Mouse (Mus musculus): ENCODE results near the gene Olfr286. TPM values are rescaled to one million over a fixed set of nuclear protein-coding genes. Genes with fewer than 3 reads are reported as not detected.
A peak's percentile ranks its signal among the peaks of the same experiment; 100 is the strongest.

Olfr286 gene
- polyA plus RNA-seq, 1 experiment from 2014 or later = not detected

- Histone ChIP-seq H3K27ac (no peak overlapping the region), H3K27me3 (ENCODE audit: control insufficient read depth, insufficient read depth, low read length) (no peaks in the 10 kb centered on the region), H3K9ac (no peak overlapping the region), H3K9me3 (ENCODE audit: control insufficient read depth, low read length) (no peaks in the 10 kb centered on the region), H3K36me3 (replicated peaks; ENCODE audit: control insufficient read depth, insufficient read depth) (no peaks in the 10 kb centered on the region), H3K4me3 (replicated peaks; ENCODE audit: low read length) (no peak overlapping the region), H3K4me1 (replicated peaks; ENCODE audit: control insufficient read depth, insufficient read depth, low read length) (no peaks in the 10 kb centered on the region), H3K4me2 (replicated peaks) (no peak overlapping the region)
- no peak for DNase-seq (ENCODE audit: low spot score)
- ATAC-seq (ENCODE audit: low FRiP score) = no peak
- WGBS = 83% methylated on average over 5 of the region's 5 CpGs
Measured at GRCm38 (mm10) chr15:98213336-98213870, 20.8 kb downstream of the Olfr286 start.

GRCm38 (mm10) chr15:98209676-98210075 lies 24.6 kb downstream of the Olfr286 start:
- H3K4me2 ChIP-seq (replicated peaks) = no peak overlapping the region
- DNase-seq (ENCODE audit: low spot score) (no peak), ATAC-seq (ENCODE audit: low FRiP score) (no peak)
- H3K9me3 ChIP-seq (ENCODE audit: control insufficient read depth, low read length) = no peaks in the 10 kb centered on the region
- H3K27me3 ChIP-seq (ENCODE audit: control insufficient read depth, insufficient read depth, low read length) = no peaks in the 10 kb centered on the region
- H3K27ac ChIP-seq = no peak overlapping the region
- H3K4me3 ChIP-seq (replicated peaks; ENCODE audit: low read length) = no peak overlapping the region
- no peak overlapping the region for H3K9ac ChIP-seq
- H3K4me1 ChIP-seq (replicated peaks; ENCODE audit: control insufficient read depth, insufficient read depth, low read length) = no peaks in the 10 kb centered on the region
- H3K36me3 ChIP-seq (replicated peaks; ENCODE audit: control insufficient read depth, insufficient read depth) = no peaks in the 10 kb centered on the region
- 76% methylated on average over 7 of the region's 7 CpGs for WGBS

- no peak within 1 kb of the TSS for H3K4me3 ChIP-seq (replicated peaks; ENCODE audit: low read length)
- no peaks in the 10 kb centered on the region for H3K36me3 ChIP-seq (replicated peaks; ENCODE audit: control insufficient read depth, insufficient read depth)
- H3K27me3 ChIP-seq (ENCODE audit: control insufficient read depth, insufficient read depth, low read length) = no peaks in the 10 kb centered on the region
- ATAC-seq (ENCODE audit: low FRiP score) (no peak), DNase-seq (ENCODE audit: low spot score) (no peak)
- no peak within 1 kb of the TSS for H3K27ac ChIP-seq
- H3K9ac ChIP-seq = no peak within 1 kb of the TSS
- H3K4me1 ChIP-seq (replicated peaks; ENCODE audit: control insufficient read depth, insufficient read depth, low read length) = no peaks in the 10 kb centered on the region
- H3K9me3 ChIP-seq (ENCODE audit: control insufficient read depth, low read length) = no peaks in the 10 kb centered on the region
- WGBS = 66% methylated on average over 3 of the region's 3 CpGs
- no peak within 1 kb of the TSS for H3K4me2 ChIP-seq (replicated peaks)
Measured at GRCm38 (mm10) chr15:98195442-98195841, 38.8 kb downstream of the Olfr286 start, which contains the start of gene Olfr288. TSS of gene Olfr288 (minus strand) at chr15:98195542.

GRCm38 (mm10) chr15:98184456-98184855 lies 49.8 kb downstream of the Olfr286 start:
- 81% methylated on average over 4 of the region's 4 CpGs for WGBS
- DNase-seq (ENCODE audit: low spot score) (no peak), ATAC-seq (ENCODE audit: low FRiP score) (no peak)
- no peaks in the 10 kb centered on the region for H3K4me1 ChIP-seq (replicated peaks; ENCODE audit: control insufficient read depth, insufficient read depth, low read length)
- H3K9ac ChIP-seq = no peak overlapping the region
- no peak overlapping the region for H3K4me3 ChIP-seq (replicated peaks; ENCODE audit: low read length)
- H3K4me2 ChIP-seq (replicated peaks) = no peak overlapping the region
- no peaks in the 10 kb centered on the region for H3K27me3 ChIP-seq (ENCODE audit: control insufficient read depth, insufficient read depth, low read length)
- H3K36me3 ChIP-seq (replicated peaks; ENCODE audit: control insufficient read depth, insufficient read depth) = no peaks in the 10 kb centered on the region
- no peak overlapping the region for H3K27ac ChIP-seq
- H3K9me3 ChIP-seq (ENCODE audit: control insufficient read depth, low read length) = no peaks in the 10 kb centered on the region

GRCm38 (mm10) chr15:98181856-98182570 lies 52.2 kb downstream of the Olfr286 start:
- Histone ChIP-seq H3K4me2 (replicated peaks) (no peak overlapping the region), H3K9me3 (ENCODE audit: control insufficient read depth, low read length) (no peaks in the 10 kb centered on the region), H3K27me3 (ENCODE audit: control insufficient read depth, insufficient read depth, low read length) (no peaks in the 10 kb centered on the region), H3K4me3 (replicated peaks; ENCODE audit: low read length) (no peak overlapping the region), H3K27ac (no peak overlapping the region), H3K4me1 (replicated peaks; ENCODE audit: control insufficient read depth, insufficient read depth, low read length) (no peaks in the 10 kb centered on the region), H3K36me3 (replicated peaks; ENCODE audit: control insufficient read depth, insufficient read depth) (no peaks in the 10 kb centered on the region), H3K9ac (no peak overlapping the region)
- no peak for DNase-seq (ENCODE audit: low spot score)
- ATAC-seq (ENCODE audit: low FRiP score) = no peak
- WGBS = 77% methylated on average over 12 of the region's 12 CpGs

- Histone ChIP-seq H3K4me1 (replicated peaks; ENCODE audit: control insufficient read depth, insufficient read depth, low read length) (no peaks in the 10 kb centered on the region), H3K4me3 (replicated peaks; ENCODE audit: low read length) (peak overlapping the region; percentile 51), H3K9ac (peak overlapping the region; percentile 59), H3K9me3 (ENCODE audit: control insufficient read depth, low read length) (no peaks in the 10 kb centered on the region), H3K36me3 (replicated peaks; ENCODE audit: control insufficient read depth, insufficient read depth) (no peaks in the 10 kb centered on the region), H3K27ac (peak overlapping the region; percentile 79), H3K4me2 (replicated peaks) (peak overlapping the region; percentile 79), H3K27me3 (ENCODE audit: control insufficient read depth, insufficient read depth, low read length) (no peaks in the 10 kb centered on the region)
- 0% methylated on average over 30 of the region's 30 CpGs for WGBS
- ATAC-seq (ENCODE audit: low FRiP score) = peak; percentile 99
- DNase-seq (ENCODE audit: low spot score) = peak; percentile 83
Measured at GRCm38 (mm10) chr15:98181132-98181711, 53.0 kb downstream of the Olfr286 start.

- H3K9ac ChIP-seq = peak overlapping the region; percentile 59
- DNase-seq (ENCODE audit: low spot score) (peak; percentile 29), ATAC-seq (ENCODE audit: low FRiP score) (no peak)
- peak overlapping the region; percentile 79 for H3K27ac ChIP-seq
- peak overlapping the region; percentile 79 for H3K4me2 ChIP-seq (replicated peaks)
- H3K4me1 ChIP-seq (replicated peaks; ENCODE audit: control insufficient read depth, insufficient read depth, low read length) = no peaks in the 10 kb centered on the region
- no peaks in the 10 kb centered on the region for H3K9me3 ChIP-seq (ENCODE audit: control insufficient read depth, low read length)
- WGBS = 2% methylated on average over 26 of the region's 26 CpGs
- peak overlapping the region; percentile 51 for H3K4me3 ChIP-seq (replicated peaks; ENCODE audit: low read length)
- H3K36me3 ChIP-seq (replicated peaks; ENCODE audit: control insufficient read depth, insufficient read depth) = no peaks in the 10 kb centered on the region
- H3K27me3 ChIP-seq (ENCODE audit: control insufficient read depth, insufficient read depth, low read length) = no peaks in the 10 kb centered on the region
Measured at GRCm38 (mm10) chr15:98180567-98181131, 53.6 kb downstream of the Olfr286 start.

GRCm38 (mm10) chr15:98177320-98177719 lies 56.9 kb downstream of the Olfr286 start:
- H3K36me3 ChIP-seq (replicated peaks; ENCODE audit: control insufficient read depth, insufficient read depth) = no peaks in the 10 kb centered on the region
- H3K9me3 ChIP-seq (ENCODE audit: control insufficient read depth, low read length) = no peaks in the 10 kb centered on the region
- ATAC-seq (ENCODE audit: low FRiP score) = no peak
- H3K27me3 ChIP-seq (ENCODE audit: control insufficient read depth, insufficient read depth, low read length) = no peaks in the 10 kb centered on the region
- H3K4me2 ChIP-seq (replicated peaks) = no peak overlapping the region
- WGBS = 77% methylated on average over 3 of the region's 3 CpGs
- no peak overlapping the region for H3K4me3 ChIP-seq (replicated peaks; ENCODE audit: low read length)
- H3K27ac ChIP-seq = no peak overlapping the region
- no peaks in the 10 kb centered on the region for H3K4me1 ChIP-seq (replicated peaks; ENCODE audit: control insufficient read depth, insufficient read depth, low read length)
- DNase-seq (ENCODE audit: low spot score) = no peak
- no peak overlapping the region for H3K9ac ChIP-seq

Data from hindbrain, embryonic 14.5 days (tissue).